In the genomic region with DNA sequence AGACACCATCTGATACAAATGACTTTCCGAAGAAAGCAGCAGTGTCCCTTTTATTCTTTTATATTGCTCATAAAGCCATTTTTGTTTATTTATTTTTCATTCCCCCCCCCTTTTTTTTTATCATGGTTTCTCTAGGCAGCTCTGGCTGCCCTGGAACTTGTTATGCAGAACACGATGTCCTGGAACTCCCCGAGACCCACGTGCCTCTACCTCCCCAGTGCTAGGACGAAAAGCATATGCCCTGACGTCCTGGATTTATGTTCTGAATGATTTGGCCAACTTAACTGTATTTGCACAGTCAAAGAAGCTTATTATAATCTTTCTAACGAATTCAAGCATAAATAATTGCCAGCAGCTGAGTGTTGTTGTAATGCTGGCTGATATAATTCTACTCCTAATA, we compare ENCODE assay signal across 15 mouse cellular contexts.
"Had no signal": no experiment of that assay in that cellular context is flagged by ENCODE, and none has a peak within 500 bp of the region (broad histone marks: within the 10 kb centered on the region; RNA-seq: fewer than 3 reads in every experiment).

No protein-coding gene starts in this region.

- H3K27ac ChIP-seq: neural tube, embryonic 15.5 days; stomach, embryonic 15.5 days; stomach, postnatal 0 days had no signal

- H3K36me3 ChIP-seq: neural tube, embryonic 15.5 days; stomach, embryonic 15.5 days had no signal

- H3K27me3 ChIP-seq: neural tube, embryonic 15.5 days; stomach, embryonic 15.5 days had no signal

- H3K4me3 ChIP-seq: neural tube, embryonic 15.5 days; stomach, embryonic 15.5 days had no signal

- H3K4me1 ChIP-seq: stomach, embryonic 15.5 days had no signal

- H3K9ac ChIP-seq: neural tube, embryonic 15.5 days; stomach, embryonic 15.5 days had no signal

- H3K9me3 ChIP-seq: neural tube, embryonic 15.5 days; stomach, embryonic 15.5 days had no signal

- DNase-seq: retina, postnatal 1 day; right cerebral cortex, adult 18-20 months; right cerebral cortex, postnatal 14 days; right cerebral cortex, postnatal 25 days; right cerebral cortex, postnatal 4 days; spleen, adult 18-20 months; thymus, adult 18-20 months; thymus, adult 2 months; thymus, postnatal 14 days; thymus, postnatal 25 days; thymus, postnatal 36 days; thymus, postnatal 4 days had no signal

- H3K4me2 ChIP-seq: neural tube, embryonic 15.5 days; stomach, embryonic 15.5 days had no signal
